Mouse (Mus musculus) T-helper 2 cell (primary cell): ENCODE measurements at regions not wholly inside any gene's neighbourhood (a gene's known extent, or its start where the extent isn't known, plus 50 kb on each side); places are given as distances from the start of the nearest gene placed in this dataset.

ENCODE experiments used
- in situ Hi-C: fragments of 300-600 bp; cut with MboI, MseI; formaldehyde crosslinking; loops from one replicate; pipeline ENCODE4 v1.15.1; 2025; ENCODE audit warnings: high pct_unique_total_duplicates

DNA sequence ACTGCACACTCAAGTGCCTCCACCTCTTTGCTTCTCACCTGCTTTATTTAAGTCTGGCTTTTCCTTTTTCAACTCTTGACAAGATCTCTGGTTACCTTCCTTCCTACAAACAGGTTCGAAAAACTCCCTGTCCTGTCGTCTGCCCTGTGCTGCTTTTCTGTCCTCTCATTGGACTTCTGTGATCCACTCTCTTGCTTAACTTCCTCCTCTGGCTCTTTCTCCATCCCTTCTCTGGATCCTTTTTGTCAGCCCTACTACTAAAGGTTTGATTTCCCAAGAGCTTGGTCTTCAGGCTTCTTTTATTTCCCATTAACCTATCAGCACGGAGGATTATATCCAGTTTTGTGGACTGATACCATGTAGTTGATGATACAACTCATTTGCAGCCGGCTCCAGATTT lies 149.8 kb downstream of the Satb1 start:
- in situ Hi-C loops: no loop called here

GRCm38 (mm10) chr17:51682368-51682767 lies 150.7 kb downstream of the Satb1 start:
- in situ Hi-C loops: no loop called here

- in situ Hi-C loops: no loop called here
Measured at GRCm38 (mm10) chr17:51677451-51677850, 155.6 kb downstream of the Satb1 start.

GRCm38 (mm10) chr17:51658408-51658807 lies 174.7 kb downstream of the Satb1 start:
- in situ Hi-C loops: no loop called here

DNA sequence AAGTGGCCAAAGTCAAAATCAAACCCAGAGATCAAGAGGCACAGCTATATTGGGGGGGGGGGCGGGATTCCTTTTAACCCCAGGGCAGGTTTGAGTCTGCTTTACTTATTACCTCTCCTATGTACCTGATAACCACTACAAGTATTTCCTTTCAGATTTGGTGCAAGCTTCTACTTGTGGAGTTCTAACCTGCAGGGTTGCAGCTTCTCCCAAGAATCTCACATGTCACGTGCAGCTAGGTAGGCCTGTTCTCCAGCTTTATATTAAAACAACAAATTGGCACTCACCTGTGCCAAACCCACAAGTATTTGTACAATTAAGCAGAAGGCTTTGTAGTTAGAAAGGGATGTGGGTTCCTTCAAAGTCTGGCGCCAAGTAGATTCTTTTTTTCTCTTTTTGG lies 179.2 kb downstream of the Satb1 start:
- in situ Hi-C loops: no loop called here

- in situ Hi-C loops: no loop called here
Measured at GRCm38 (mm10) chr17:51651880-51652279, 181.2 kb downstream of the Satb1 start.

GRCm38 (mm10) chr17:51649213-51649815 lies 183.8 kb downstream of the Satb1 start:
- in situ Hi-C loops: no loop called here

DNA sequence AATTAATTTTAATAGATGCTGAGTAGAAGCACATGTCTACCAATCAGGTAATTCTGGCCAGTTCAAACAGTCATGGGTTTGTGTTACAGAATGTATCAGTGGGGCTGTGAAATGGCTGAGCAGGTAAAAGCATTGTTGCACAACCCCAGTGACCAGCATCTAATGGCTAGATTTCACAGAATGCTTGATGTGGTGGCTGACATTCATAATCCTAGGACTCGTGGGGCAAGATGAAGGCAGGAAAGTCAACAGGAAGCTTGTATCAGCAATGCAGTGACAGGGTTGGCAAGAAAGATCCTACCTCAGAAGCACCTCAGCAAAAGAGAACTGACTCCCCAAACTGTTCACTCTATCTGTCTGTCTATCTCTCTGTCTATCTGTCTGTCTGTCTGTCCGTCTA lies 186.7 kb downstream of the Satb1 start:
- in situ Hi-C loops: no loop called here

DNA sequence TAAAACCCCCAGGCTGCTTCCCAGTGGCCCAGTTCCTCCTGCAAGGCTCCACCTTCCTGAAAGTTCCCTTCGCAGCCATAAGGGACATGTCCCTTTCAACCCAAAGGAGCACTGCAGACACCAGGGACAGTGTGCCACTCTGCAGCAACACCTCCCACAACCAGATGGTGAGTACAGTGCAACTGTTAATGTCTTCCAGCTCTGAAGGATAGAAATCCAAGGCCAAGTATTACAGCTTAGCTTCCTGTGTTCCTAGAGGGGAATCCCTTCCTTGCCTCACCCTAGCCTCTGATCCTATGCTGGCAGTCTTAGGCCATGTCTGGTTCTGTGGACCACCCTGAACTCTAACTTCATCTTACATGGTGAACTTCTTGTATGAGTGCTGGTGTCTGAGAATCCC lies 187.2 kb downstream of the Satb1 start:
- in situ Hi-C loops: no loop called here

GRCm38 (mm10) chr17:51642682-51643081 lies 190.4 kb downstream of the Satb1 start:
- in situ Hi-C loops: no loop called here

- in situ Hi-C loops: no loop called here
Measured at GRCm38 (mm10) chr17:51635913-51636312, 197.2 kb downstream of the Satb1 start.

- in situ Hi-C loops: no loop called here
Measured at GRCm38 (mm10) chr17:51631574-51631973, 201.5 kb downstream of the Satb1 start.

DNA sequence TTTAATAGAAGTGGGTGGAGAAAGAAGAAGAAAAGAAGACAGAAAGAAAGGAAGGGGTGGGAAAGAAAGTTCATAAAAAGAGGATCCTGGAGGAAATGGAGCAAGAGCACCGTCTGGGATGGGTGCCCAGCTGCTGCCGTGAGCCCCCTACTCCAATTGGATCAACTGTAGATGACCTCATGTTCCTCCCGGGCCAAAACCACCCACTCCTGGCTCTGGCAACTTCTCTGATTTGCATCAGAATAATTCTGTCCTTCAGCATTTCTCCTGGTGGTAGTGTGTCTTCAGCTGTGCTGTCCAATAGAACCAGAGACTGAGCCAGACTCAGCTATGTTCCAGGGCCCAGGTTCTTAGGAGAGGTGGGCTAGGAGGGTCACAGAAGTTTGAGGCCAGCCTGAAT lies 212.6 kb downstream of the Satb1 start:
- in situ Hi-C loops: no loop called here

DNA sequence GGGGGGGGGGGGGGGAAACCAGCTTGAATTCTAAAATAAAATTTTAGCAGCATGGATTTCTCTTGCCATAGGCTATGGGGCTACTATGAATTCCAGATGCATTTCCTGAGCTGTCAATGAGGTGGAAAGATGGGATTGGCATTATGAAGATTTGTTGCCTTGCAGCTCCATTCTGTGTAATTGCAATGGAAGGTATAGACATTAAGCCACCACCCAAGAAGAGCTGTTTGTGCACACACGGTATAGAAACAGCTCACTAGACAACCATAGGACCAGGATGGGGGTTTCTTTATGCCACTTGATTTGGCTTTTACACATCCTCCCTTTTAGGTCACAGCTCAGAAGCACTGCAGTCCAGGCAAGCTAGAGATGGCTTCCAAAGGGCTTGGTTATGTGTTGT lies 247.8 kb downstream of the Satb1 start:
- in situ Hi-C loops: no loop called here

GRCm38 (mm10) chr17:51583984-51584880 lies 248.9 kb downstream of the Satb1 start:
- in situ Hi-C loops: no loop called here

- in situ Hi-C loops: no loop called here
Measured at GRCm38 (mm10) chr17:51583277-51583676, 249.8 kb downstream of the Satb1 start.

DNA sequence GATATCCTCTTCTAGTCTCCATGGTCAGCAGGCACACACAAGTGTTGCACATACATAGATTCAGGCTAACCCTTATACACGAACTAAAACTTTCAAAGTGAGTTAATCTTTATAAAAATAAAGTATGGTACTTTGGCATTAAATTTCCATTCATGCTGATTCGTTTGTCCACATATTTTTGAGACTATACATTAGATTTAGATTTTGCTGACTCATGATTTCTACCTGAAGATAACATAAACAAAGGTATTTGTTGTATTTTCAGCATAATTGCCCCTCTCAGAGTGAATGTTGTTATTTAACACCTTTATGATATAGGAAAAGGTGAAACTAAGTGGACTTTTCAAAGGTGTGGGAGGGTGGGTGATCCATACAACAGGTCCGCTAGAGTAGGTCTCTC lies 277.2 kb downstream of the Satb1 start:
- in situ Hi-C loops: no loop called here

DNA sequence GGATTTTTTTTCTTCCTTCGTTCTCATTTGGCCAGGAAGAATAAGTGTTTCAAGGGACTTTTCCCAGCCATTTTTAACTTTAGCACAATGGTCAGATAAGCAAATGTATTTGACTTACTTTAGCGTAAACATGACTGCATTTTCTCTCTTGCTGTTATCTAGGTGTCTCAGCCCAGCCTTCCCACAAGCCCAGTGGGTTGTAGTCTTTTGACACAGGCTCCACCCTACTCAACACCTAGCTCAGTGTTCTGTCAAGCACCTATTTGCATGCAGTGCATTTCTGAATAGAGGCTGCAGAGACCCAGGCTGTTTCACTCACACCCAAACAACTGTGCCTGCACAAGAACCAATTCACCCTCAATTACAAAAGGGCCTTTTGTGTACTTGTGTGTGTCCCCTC lies 278.6 kb downstream of the Satb1 start:
- in situ Hi-C loops: no loop called here

DNA sequence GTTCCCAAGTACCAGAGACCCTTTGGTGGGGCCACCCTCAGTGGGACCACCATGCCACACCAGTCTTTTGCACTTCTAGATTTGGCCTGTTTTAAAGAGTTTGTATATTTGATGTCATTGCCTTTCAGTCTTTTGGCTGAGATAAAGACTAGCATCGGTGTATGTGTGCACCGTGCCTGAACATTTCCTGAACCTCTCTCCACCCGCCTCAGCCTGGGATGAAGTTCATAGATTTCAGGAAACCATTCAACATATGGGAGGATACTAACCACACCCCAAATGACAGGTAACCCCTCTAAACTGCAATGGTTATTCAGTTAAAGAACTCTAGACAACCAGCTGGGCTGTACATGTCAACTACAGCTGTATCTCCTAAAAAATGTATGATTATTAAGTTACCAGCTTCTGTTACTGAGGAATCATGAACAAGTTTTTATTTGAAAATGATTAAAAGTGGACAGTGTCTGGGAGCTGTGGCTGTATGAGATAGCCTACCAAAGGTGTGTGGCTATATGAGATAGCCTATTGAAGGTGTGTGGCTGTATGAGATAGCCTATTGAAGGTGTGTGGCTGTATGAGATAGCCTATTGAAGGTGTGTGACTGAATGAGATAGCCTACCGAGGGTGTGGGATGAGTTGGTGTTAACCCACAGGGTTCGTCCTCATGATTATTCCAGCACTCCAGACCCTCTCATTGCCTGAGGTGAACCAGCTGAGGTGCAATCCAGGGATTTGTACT lies 280.6 kb downstream of the Satb1 start:
- in situ Hi-C loops: no loop called here

- in situ Hi-C loops: no loop called here
Measured at GRCm38 (mm10) chr17:51546999-51547398, 286.1 kb downstream of the Satb1 start.

DNA sequence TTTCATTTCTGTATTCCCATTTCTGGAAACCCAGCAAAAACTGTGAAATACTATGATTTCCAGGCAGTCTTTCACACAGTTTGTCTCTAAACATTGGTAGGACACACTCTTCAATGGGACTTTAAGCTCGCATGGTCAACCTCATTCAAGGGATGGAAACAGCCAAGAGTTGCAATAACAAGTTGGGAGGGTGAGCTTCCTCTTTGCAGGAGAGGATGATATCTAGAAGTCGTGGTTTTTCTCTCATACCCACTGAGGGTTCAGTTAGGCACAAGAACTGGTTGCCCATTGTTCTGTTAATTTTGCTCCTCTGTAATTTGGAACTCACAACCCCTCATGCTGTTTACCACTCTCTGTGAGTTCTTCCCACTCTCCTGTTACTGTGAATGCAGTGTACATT lies 290.5 kb downstream of the Satb1 start:
- in situ Hi-C loops: no loop called here

GRCm38 (mm10) chr17:51534678-51535077 lies 298.4 kb downstream of the Satb1 start:
- in situ Hi-C loops: no loop called here

- in situ Hi-C loops: no loop called here
Measured at GRCm38 (mm10) chr17:51534270-51534669, 298.8 kb downstream of the Satb1 start.
